Mouse (Mus musculus): Measurements from ENCODE around the gene Agxt2.

Gene Agxt2

DNA sequence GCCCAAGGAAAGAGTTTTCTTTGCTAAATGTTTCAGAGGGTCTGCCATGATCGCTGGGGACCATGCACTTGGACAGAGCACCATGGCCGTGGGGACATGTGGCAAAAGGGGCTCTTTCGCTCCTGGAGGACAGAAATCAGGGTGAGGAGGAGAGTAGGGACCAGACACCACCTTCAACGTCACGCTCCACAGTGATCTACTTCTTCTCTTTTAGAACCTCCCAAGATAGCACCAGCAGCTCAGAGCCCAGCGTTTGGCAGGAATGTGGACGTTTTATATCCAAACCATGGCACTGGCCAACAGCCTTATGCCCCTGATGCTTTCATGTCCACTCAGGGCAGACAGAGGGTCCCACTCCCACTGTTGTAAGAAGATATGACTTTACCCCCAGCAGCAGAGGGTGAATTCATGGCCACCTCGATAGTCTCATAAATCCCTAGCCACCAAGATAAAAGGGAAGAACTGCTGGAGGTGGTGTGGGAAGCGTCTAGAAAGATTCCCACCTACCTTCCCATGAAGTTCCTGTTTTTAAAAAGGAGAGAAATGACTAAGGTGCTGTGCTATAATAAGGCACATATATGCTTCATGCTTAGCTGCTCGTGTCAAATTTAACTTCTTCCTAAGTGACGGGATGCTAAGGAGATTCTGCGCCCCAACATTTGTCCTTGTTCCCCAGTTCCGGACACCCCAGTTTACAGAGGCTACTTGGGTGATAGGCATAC is 68.4 kb downstream of the Agxt2 start:
- no peak for DNase-seq (ENCODE audit: low spot score in 2 of 2)

DNA sequence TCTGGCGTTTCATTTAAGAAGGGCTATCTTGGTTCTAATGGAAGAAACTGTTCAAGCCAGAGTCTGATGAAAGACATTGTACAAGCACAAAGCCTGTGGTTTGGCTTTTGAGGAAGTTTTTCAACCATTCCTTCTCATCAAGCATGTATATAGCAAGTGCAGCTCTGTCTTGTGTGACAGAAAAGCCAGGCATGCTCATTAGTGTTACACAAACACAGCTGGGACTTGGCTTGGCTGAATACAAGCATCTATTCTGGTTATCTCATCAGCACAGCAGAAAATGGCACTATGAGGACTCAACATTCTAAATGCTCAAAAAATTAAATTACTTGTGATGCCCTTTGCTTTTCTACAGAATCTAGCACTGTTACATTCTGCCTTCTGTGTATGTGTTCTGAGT is 78.6 kb downstream of the Agxt2 start:
- no peak for DNase-seq (ENCODE audit: low spot score in 2 of 2)

DNA sequence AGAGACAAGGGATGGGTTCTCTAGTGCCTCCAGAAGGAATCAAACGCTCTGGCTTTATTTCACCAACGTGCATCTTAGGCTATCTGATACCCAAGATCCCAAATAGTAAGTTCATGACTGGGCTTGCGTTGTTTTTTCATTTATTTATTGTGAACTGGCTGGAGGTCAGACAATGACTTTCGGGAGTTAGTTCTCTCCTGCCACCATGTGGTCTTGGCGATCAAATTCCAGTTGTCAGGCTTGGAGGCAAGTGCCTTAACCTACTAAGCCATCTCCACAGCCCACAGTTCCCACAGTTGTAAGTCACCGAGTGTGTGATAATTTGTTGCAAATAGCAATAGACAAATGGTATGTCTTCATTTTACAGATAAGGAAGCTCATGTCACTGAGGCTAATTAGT is 81.6 kb downstream of the Agxt2 start:
- DNase-seq (ENCODE audit: low spot score in 2 of 2): no peak

DNA sequence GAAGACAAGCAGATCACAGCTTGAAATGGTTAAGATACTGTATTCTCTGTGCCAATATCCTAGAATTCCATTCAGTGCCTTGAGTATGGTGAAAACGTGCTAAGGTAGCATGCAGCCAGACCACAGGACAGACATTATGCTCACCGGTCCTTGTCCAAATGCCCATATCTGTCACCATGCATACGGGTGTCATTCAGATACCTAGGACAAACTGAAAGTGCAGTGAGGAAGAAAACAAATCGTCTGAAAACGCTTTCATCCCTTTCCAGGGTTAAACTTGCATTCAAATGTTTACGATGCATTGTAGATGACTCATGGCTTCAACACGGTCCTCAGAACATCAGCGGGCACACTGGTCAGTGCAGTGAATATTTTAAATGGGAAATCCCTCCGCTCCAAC is 83.2 kb downstream of the Agxt2 start:
- DNase-seq (ENCODE audit: low spot score in 2 of 2): no peak

DNA sequence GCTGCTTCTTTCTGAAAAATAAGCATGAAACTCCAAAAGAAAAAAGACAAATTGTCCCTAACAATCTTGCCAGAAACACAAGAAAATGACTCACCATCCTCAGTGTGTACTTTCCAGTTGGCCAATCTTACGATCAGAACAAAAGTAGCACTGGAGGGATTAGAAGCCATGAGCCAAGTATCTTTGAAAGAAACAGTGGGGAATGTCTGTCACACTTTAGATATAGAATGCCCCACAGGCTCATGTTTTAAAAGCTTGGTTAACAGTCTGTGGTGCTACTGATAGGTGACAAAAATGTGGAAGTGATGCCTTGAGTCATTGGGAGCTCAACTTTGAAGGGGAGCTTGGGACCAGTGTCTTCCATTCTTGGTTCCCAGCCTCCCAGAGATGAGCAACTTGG is 83.9 kb downstream of the Agxt2 start:
- no peak for DNase-seq (ENCODE audit: low spot score in 2 of 2)

DNA sequence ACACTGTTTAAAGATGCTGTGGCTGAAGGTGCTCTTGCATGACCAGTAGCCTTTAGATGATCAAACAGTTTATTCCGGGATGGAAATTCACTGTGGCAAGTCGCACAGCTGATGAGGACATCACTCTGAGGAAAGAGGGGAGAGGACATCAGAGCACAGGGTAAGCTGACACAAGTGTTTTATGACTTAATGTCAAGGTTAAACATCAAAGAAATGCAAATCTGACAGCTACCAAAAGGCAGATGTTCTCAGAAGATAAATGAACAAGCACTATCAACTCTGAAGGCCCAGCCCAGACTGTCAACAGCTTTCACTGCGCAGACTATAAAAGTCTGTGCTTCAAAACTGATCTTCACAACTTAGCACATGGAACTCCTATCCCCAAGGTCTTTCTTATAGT is 88.8 kb downstream of the Agxt2 start:
- DNase-seq (ENCODE audit: low spot score in 2 of 2): no peak
